ENCODE assay signal across 9 mouse cellular contexts in genomic region chr11:20916473-20916911, GRCm38 (mm10).
DNase-seq lines count a peak whose midpoint lies in the region; ATAC-seq and TF ChIP-seq lines count a peak whose summit lies in the region.
"Had no signal": no experiment of that assay in that cellular context is flagged by ENCODE, and none has a peak within 500 bp of the region (broad histone marks: within the 10 kb centered on the region; RNA-seq: fewer than 3 reads in every experiment).

No protein-coding gene starts in this region.

- TF ChIP-seq EP300 in stomach, postnatal 0 days (optimal IDR thresholded peaks at IDR 0.05): no peak

- H3K36me3 ChIP-seq in intestine, embryonic 15.5 days: no peaks in the 10 kb centered on the region
- H3K36me3 ChIP-seq in liver, embryonic 16.5 days (ENCODE audit: control insufficient read depth, insufficient read depth): no peaks in the 10 kb centered on the region
- H3K36me3 ChIP-seq in stomach, postnatal 0 days (ENCODE audit: control insufficient read depth, insufficient read depth, low read length): no peaks in the 10 kb centered on the region
- H3K36me3 ChIP-seq: neural tube, embryonic 12.5 days had no signal

- intact Hi-C loops in heart, postnatal 25 days (cut with DNase I): loop anchor here (2.0 to 5.0 kb wide), 5 partner anchors 41 to 262 kb away; partner anchors contain the start of gene Peli1
- intact Hi-C loops in left cerebral cortex, postnatal 36 days (cut with DNase I): loop anchor here (5.0 to 10.0 kb wide), 4 partner anchors 76 to 462 kb away; partner anchors contain the start of gene Peli1

- DNase-seq in heart, adult 11 months: peak; percentile 95
- no peak for DNase-seq in heart, postnatal 25 days (ENCODE audit: low spot score)
- peak; percentile 72 for DNase-seq in c-Kit-positive CD71-positive TER-119-negative erythroid progenitor cells, embryonic 14.5 days (ENCODE audit: low read depth)
- no peak for DNase-seq in stomach, postnatal 0 days (ENCODE audit: low spot score)
- no peak for DNase-seq in left cerebral cortex, postnatal 36 days (ENCODE audit: low spot score in 2 of 2)

- no peaks in the 10 kb centered on the region for H3K9me3 ChIP-seq in intestine, embryonic 15.5 days
- H3K9me3 ChIP-seq in liver, embryonic 16.5 days (replicated peaks; ENCODE audit: control insufficient read depth, low read length): no peaks in the 10 kb centered on the region
- no peaks in the 10 kb centered on the region for H3K9me3 ChIP-seq in stomach, postnatal 0 days (ENCODE audit: control insufficient read depth, low read length)
- H3K9me3 ChIP-seq: neural tube, embryonic 12.5 days had no signal

- no peak overlapping the region for H3K27ac ChIP-seq in intestine, embryonic 15.5 days
- peak overlapping the region; percentile 99 for H3K27ac ChIP-seq in liver, embryonic 16.5 days (ENCODE audit: low read length)
- 0 out of 2 replicates have a peak overlapping the region, but pooled peaks have one; percentile 13 for H3K27ac ChIP-seq in stomach, postnatal 0 days (replicated peaks)
- H3K27ac ChIP-seq: neural tube, embryonic 12.5 days had no signal

- 42% methylated on average over 6 of the region's 6 CpGs for WGBS in intestine, embryonic 15.5 days
- WGBS in liver, embryonic 16.5 days (ENCODE audit: insufficient replicate concordance): 26% methylated on average over 6 of the region's 6 CpGs
- 26% methylated on average over 6 of the region's 6 CpGs for WGBS in stomach, postnatal 0 days

- H3K4me3 ChIP-seq in intestine, embryonic 15.5 days (replicated peaks): no peak overlapping the region
- H3K4me3 ChIP-seq in liver, embryonic 16.5 days (ENCODE audit: low read depth, low read length): peak overlapping the region; percentile 21; the same call in 1 of the 2 replicates
- H3K4me3 ChIP-seq in stomach, postnatal 0 days (ENCODE audit: low read depth, low read length): no peak overlapping the region
- H3K4me3 ChIP-seq: neural tube, embryonic 12.5 days had no signal

- no peak overlapping the region for H3K9ac ChIP-seq in intestine, embryonic 15.5 days
- H3K9ac ChIP-seq in liver, embryonic 16.5 days (ENCODE audit: low read depth, low read length): peak overlapping the region; percentile 59
- H3K9ac ChIP-seq in stomach, postnatal 0 days (ENCODE audit: low read length): no peak overlapping the region

- no peak overlapping the region for H3K4me2 ChIP-seq in intestine, embryonic 15.5 days (replicated peaks)
- H3K4me2 ChIP-seq in liver, embryonic 16.5 days (ENCODE audit: low read depth, low read length): peak overlapping the region; percentile 61
- H3K4me2 ChIP-seq in stomach, postnatal 0 days (replicated peaks; ENCODE audit: low read depth): no peak overlapping the region
- H3K4me2 ChIP-seq: neural tube, embryonic 12.5 days had no signal

- H3K4me1 ChIP-seq in intestine, embryonic 15.5 days (replicated peaks): peaks cover 20% of the 10 kb centered on the region
- H3K4me1 ChIP-seq in liver, embryonic 16.5 days (ENCODE audit: control insufficient read depth, low read depth, low read length): peaks cover 44% of the 10 kb centered on the region
- peaks cover 3% of the 10 kb centered on the region for H3K4me1 ChIP-seq in stomach, postnatal 0 days (replicated peaks; ENCODE audit: control insufficient read depth, insufficient read depth)

- no peak for TF ChIP-seq CTCF in stomach, postnatal 0 days (IDR thresholded peaks at IDR 0.05; ENCODE audit: low read depth)

- no peaks in the 10 kb centered on the region for H3K27me3 ChIP-seq in intestine, embryonic 15.5 days (replicated peaks)
- no peaks in the 10 kb centered on the region for H3K27me3 ChIP-seq in liver, embryonic 16.5 days (ENCODE audit: control insufficient read depth, insufficient read depth, low read depth, low read length)
- no peaks in the 10 kb centered on the region for H3K27me3 ChIP-seq in stomach, postnatal 0 days (ENCODE audit: control insufficient read depth, insufficient read depth, low read length)
- H3K27me3 ChIP-seq: neural tube, embryonic 12.5 days had no signal

- ATAC-seq in intestine, embryonic 15.5 days: peak; percentile 53
- ATAC-seq in liver, embryonic 16.5 days (ENCODE audit: low read depth): peak; percentile 94
- ATAC-seq in stomach, postnatal 0 days (ENCODE audit: low FRiP score, low TSS enrichment): peak; percentile 30; the same call in 1 of the 2 replicates
- ATAC-seq in activated CD4-positive, CD25-positive, alpha-beta regulatory T cell, adult 4 months: no peak

Comparison
In these comparisons a context has a peak if more than half of its experiments do, and no peak if none do; other contexts are left out.
1. DNase-seq: peak in heart, adult 11 months (single experiment) and c-Kit-positive CD71-positive TER-119-negative erythroid progenitor cells, embryonic 14.5 days (single experiment); none in heart, postnatal 25 days (single experiment), stomach, postnatal 0 days (single experiment) and left cerebral cortex, postnatal 36 days (0 of 2).